29 mouse cellular contexts compared by ENCODE assay signal in the genomic region with DNA sequence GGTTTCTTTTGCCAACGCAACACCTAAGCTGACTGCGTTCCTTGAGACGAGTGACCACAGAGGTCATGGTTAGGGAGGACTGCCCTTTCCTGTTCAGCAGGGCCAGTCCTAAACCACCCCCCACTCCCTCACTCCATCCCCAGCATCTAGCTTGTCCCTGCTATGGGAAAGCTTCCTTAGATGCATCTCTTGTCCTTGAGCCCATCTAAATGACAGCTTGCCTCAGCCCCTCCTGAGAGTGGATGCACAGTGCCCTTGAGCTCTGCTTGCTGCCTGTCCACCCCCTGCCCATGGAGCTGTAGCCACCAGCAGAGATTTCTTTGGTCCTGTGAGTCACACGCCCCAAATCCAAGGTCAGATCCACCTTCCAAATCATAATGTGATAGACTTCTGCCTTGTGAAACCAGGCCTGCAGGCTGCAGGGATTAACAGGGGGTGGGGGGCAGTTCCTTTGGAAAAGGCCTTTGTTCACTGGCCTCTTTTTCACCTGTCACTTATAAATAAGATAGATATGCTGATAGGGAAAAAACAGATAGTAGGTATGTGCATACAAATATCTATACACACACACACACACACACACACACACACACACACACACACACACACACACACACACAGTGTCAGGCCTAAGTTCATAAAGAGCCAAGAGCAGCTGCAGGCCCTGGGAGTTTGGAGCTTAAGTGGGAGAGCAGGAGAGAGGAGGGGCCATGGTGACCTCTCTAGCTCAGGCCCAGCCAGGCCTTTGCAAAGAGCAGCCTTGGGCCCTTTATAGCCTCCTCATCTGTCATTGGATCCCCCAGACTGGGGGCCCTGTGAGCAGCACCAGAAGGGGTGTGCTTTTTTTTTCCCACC. TPM values are rescaled to one million over a fixed set of nuclear protein-coding genes. Genes with fewer than 3 reads are reported as not detected.
DNase-seq lines count a peak whose midpoint lies in the region; ATAC-seq lines count a peak whose summit lies in the region.
"Had no signal": no experiment of that assay in that cellular context is flagged by ENCODE, and none has a peak within 500 bp of the region (broad histone marks: within the 10 kb centered on the region; RNA-seq: fewer than 3 reads in every experiment).

No protein-coding gene starts in this region.

- H3K27me3 ChIP-seq in kidney, embryonic 14.5 days (ENCODE audit: control insufficient read depth, insufficient read depth, low read length) = no peaks in the 10 kb centered on the region
- H3K27me3 ChIP-seq: hindbrain, embryonic 13.5 days; intestine, embryonic 15.5 days; neural tube, embryonic 12.5 days; stomach, embryonic 15.5 days had no signal

- H3K4me3 ChIP-seq in kidney, embryonic 14.5 days (ENCODE audit: low read length) = no peak overlapping the region
- H3K4me3 ChIP-seq: erythroblast, embryonic 14.5 days; hindbrain, embryonic 13.5 days; intestine, embryonic 15.5 days; left cerebral cortex, adult 2 months; limb, embryonic 10.5 days; megakaryocyte, embryonic 14.5 days; neural tube, embryonic 12.5 days; stomach, embryonic 15.5 days had no signal

- DNase-seq in adrenal gland, adult 2 months = peak; percentile 81
- no peak for DNase-seq in adrenal gland, postnatal 4 days (ENCODE audit: low spot score in 2 of 2)
- no peak for DNase-seq in kidney, adult 8-10 months
- peak; percentile 44 for DNase-seq in ovary, adult 18-20 months (ENCODE audit: low spot score)
- DNase-seq in ovary, postnatal 10 days (ENCODE audit: low spot score) = no peak
- DNase-seq in cerebellum, adult 8-10 months = no peak
- no peak for DNase-seq in cerebellum, postnatal 36 days
- DNase-seq: cerebellum, adult 11 months; cerebellum, postnatal 25 days; forebrain, postnatal 0 days; heart, postnatal 14 days; kidney, postnatal 10 days; liver, postnatal 0 days; lung, postnatal 14 days; thymus, adult 18-20 months; thymus, postnatal 4 days had no signal

- H3K27ac ChIP-seq in kidney, embryonic 14.5 days (ENCODE audit: low read depth, low read length) = no peak overlapping the region
- H3K27ac ChIP-seq: hindbrain, embryonic 13.5 days; intestine, embryonic 15.5 days; left cerebral cortex, adult 2 months; limb, embryonic 10.5 days; neural tube, embryonic 12.5 days; stomach, embryonic 15.5 days had no signal

- no peaks in the 10 kb centered on the region for H3K36me3 ChIP-seq in kidney, embryonic 14.5 days (ENCODE audit: control insufficient read depth, insufficient read depth, low read length)
- H3K36me3 ChIP-seq: hindbrain, embryonic 13.5 days; intestine, embryonic 15.5 days; limb, embryonic 10.5 days; neural tube, embryonic 12.5 days; stomach, embryonic 15.5 days had no signal

- WGBS in kidney, embryonic 14.5 days = 56% methylated on average over 4 of the region's 4 CpGs

- H3K4me2 ChIP-seq in kidney, embryonic 14.5 days (replicated peaks; ENCODE audit: low read depth, low read length) = no peak overlapping the region
- H3K4me2 ChIP-seq: heart, embryonic 11.5 days; hindbrain, embryonic 13.5 days; intestine, embryonic 15.5 days; neural tube, embryonic 12.5 days; stomach, embryonic 15.5 days had no signal

- H3K9me3 ChIP-seq in kidney, embryonic 14.5 days (ENCODE audit: control insufficient read depth, low read length) = peaks cover 3% of the 10 kb centered on the region; the same call in 1 of the 2 replicates
- H3K9me3 ChIP-seq: hindbrain, embryonic 13.5 days; intestine, embryonic 15.5 days; limb, embryonic 10.5 days; stomach, embryonic 15.5 days had no signal

- 0 out of 2 replicates have a peak, but pooled peaks cover 6% of the 10 kb centered on the region for H3K4me1 ChIP-seq in kidney, embryonic 14.5 days (ENCODE audit: control insufficient read depth, insufficient read depth, low read length)
- H3K4me1 ChIP-seq: hindbrain, embryonic 13.5 days; intestine, embryonic 15.5 days; neural tube, embryonic 12.5 days; stomach, embryonic 15.5 days had no signal

- 0 out of 2 replicates have a peak, but pooled peaks have one; percentile 24 for ATAC-seq in kidney, embryonic 14.5 days (ENCODE audit: low FRiP score, low TSS enrichment)
- ATAC-seq: CD4-positive, CD25-positive, alpha-beta regulatory T cell, adult 4 months; forebrain, postnatal 0 days; intestine, embryonic 15.5 days; liver, postnatal 0 days; Patski had no signal

- H3K9ac ChIP-seq in kidney, embryonic 14.5 days (ENCODE audit: low read depth, low read length) = no peak overlapping the region
- H3K9ac ChIP-seq: forebrain, postnatal 0 days; hindbrain, embryonic 13.5 days; intestine, embryonic 15.5 days; liver, postnatal 0 days; neural tube, embryonic 12.5 days; stomach, embryonic 15.5 days had no signal

RNA-seq across cellular contexts. Expression of gene Adra2c, which starts 56.4 kb away (rescaled TPM):
- 1 to 10 TPM in 1 of 2 experiments, under 1 TPM in 1; 0.40 to 1.0 TPM for total RNA-seq in adrenal gland, adult 2 months (2021)
- polyA plus RNA-seq in adrenal gland, adult 2 months (2012; rRNA removed) = 1.5 and 3.3 TPM in 2 replicates
- total RNA-seq in adrenal gland, postnatal 4 days (2021) = 1 to 10 TPM; 1.5 to 1.6 TPM
- 0.47 and 0.58 TPM in 2 replicates for polyA plus RNA-seq in kidney, embryonic 14.5 days (2014; fragmentation: Nextera tagmentation; extraction: Ambion mirVana)
- total RNA-seq: liver, adult 2 months had no signal
- polyA plus RNA-seq: CD4-positive, CD25-positive, alpha-beta regulatory T cell, adult 4 months; erythroblast, embryonic 14.5 days; limb, embryonic 10.5 days; liver, adult 2 months; liver, postnatal 0 days had no signal

Comparison
In these comparisons a context has a peak if more than half of its experiments do, and no peak if none do; other contexts are left out.
1. DNase-seq: peak in adrenal gland, adult 2 months (single experiment) and ovary, adult 18-20 months (single experiment); none in adrenal gland, postnatal 4 days (0 of 2), kidney, adult 8-10 months (0 of 2), ovary, postnatal 10 days (single experiment), cerebellum, adult 8-10 months (single experiment) and cerebellum, postnatal 36 days (0 of 2).